In the genomic region with DNA sequence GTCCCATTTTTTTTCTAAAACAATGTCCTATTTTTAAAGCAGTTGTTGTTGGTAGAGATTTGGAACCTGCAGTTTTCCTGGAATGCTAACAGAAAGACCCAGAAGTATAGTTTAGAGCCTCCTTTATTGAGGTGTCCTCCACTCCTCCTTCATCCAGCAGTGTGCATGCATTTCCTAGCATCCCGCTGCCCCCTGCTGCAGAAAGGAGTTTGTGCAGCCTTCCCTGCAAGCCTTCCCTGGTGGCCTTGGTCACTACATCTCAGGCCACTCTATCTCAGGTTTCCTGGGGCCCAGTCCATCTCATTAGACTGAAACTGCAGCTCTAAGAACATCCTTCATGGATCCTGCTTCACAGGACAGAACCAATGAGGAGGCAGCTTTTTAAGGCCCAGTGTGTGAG, we compare ENCODE assay signal across 9 mouse cellular contexts. TPM values are rescaled to one million over a fixed set of nuclear protein-coding genes. Genes with fewer than 3 reads are reported as not detected.
DNase-seq lines count a peak whose midpoint lies in the region; ATAC-seq lines count a peak whose summit lies in the region.
"Had no signal": no experiment of that assay in that cellular context is flagged by ENCODE, and none has a peak within 500 bp of the region (broad histone marks: within the 10 kb centered on the region; RNA-seq: fewer than 3 reads in every experiment).

No protein-coding gene starts in this region.

- H3K27me3 ChIP-seq in hindbrain, embryonic 14.5 days (ENCODE audit: control insufficient read depth, insufficient read depth, low read length): no peaks in the 10 kb centered on the region
- no peaks in the 10 kb centered on the region for H3K27me3 ChIP-seq in hindbrain, embryonic 16.5 days (replicated peaks; ENCODE audit: control insufficient read depth, insufficient read depth, low read length)

- ATAC-seq in hindbrain, embryonic 14.5 days (ENCODE audit: low FRiP score): no peak
- no peak for ATAC-seq in hindbrain, embryonic 16.5 days

- H3K4me3 ChIP-seq in hindbrain, embryonic 14.5 days (replicated peaks; ENCODE audit: low read length): no peak overlapping the region
- H3K4me3 ChIP-seq in hindbrain, embryonic 16.5 days (ENCODE audit: low read length): no peak overlapping the region

- H3K36me3 ChIP-seq in hindbrain, embryonic 14.5 days (replicated peaks; ENCODE audit: control insufficient read depth, insufficient read depth): no peaks in the 10 kb centered on the region
- no peaks in the 10 kb centered on the region for H3K36me3 ChIP-seq in hindbrain, embryonic 16.5 days (ENCODE audit: control insufficient read depth, insufficient read depth, low read length)

- H3K27ac ChIP-seq in hindbrain, embryonic 14.5 days: no peak overlapping the region
- no peak overlapping the region for H3K27ac ChIP-seq in hindbrain, embryonic 16.5 days (ENCODE audit: low read depth, low read length)

- H3K9me3 ChIP-seq in hindbrain, embryonic 14.5 days (ENCODE audit: control insufficient read depth, low read length): no peaks in the 10 kb centered on the region
- no peaks in the 10 kb centered on the region for H3K9me3 ChIP-seq in hindbrain, embryonic 16.5 days (ENCODE audit: control insufficient read depth, low read length)

- no peaks in the 10 kb centered on the region for H3K4me1 ChIP-seq in hindbrain, embryonic 14.5 days (replicated peaks; ENCODE audit: control insufficient read depth, insufficient read depth, low read length)
- no peaks in the 10 kb centered on the region for H3K4me1 ChIP-seq in hindbrain, embryonic 16.5 days (ENCODE audit: control insufficient read depth, insufficient read depth, low read depth, low read length)

- no peak overlapping the region for H3K9ac ChIP-seq in hindbrain, embryonic 14.5 days
- no peak overlapping the region for H3K9ac ChIP-seq in hindbrain, embryonic 16.5 days (ENCODE audit: low read depth, low read length)

- WGBS in hindbrain, embryonic 14.5 days: 23% methylated on average over 1 of the region's 1 CpGs
- WGBS in hindbrain, embryonic 16.5 days: 30% methylated on average over 1 of the region's 1 CpGs

- intact Hi-C loops in gastrocnemius, postnatal 14 days (cut with DNase I; ENCODE audit: low total_unique reads): loop anchor here (5.0 kb wide), 1 partner anchor 704 kb away; no protein-coding TSS in a partner anchor

- DNase-seq in hindbrain, embryonic 14.5 days (ENCODE audit: low spot score): peak; percentile 51
- DNase-seq in 3T3-L1 (ENCODE audit: low read depth, low spot score) (peak; percentile 46), ZHBTc4 (ENCODE audit: low read depth, low spot score) (peak; percentile 7)
- peak; percentile 36 for DNase-seq in gastrocnemius, postnatal 14 days
- DNase-seq in right cerebral cortex, postnatal 4 days: peak; percentile 15
- DNase-seq in heart, adult 11 months: no peak
- no peak for DNase-seq in layer of hippocampus, adult 8-10 months (ENCODE audit: low spot score in 2 of 2)

- H3K4me2 ChIP-seq in hindbrain, embryonic 14.5 days (replicated peaks): no peak overlapping the region
- no peak overlapping the region for H3K4me2 ChIP-seq in hindbrain, embryonic 16.5 days (ENCODE audit: low read length)

RNA-seq across cellular contexts. Expression of a gene that starts 51.0 kb away (rescaled TPM):
- polyA plus RNA-seq in hindbrain, embryonic 14.5 days (2014; fragmentation: Nextera tagmentation; extraction: Ambion mirVana): 0.93 and 1.1 TPM in 2 replicates
- 0.75 and 0.81 TPM in 2 replicates for polyA plus RNA-seq in hindbrain, embryonic 16.5 days (2015; fragmentation: Nextera tagmentation; extraction: Ambion mirVana)
- total RNA-seq in gastrocnemius, postnatal 14 days (2021): not detected
- total RNA-seq in layer of hippocampus, adult 8-10 months (2022): under 1 TPM; 0.37 to 0.78 (median 0.58) TPM
- total RNA-seq: adrenal gland, adult 18-20 months had no signal

Comparison
In these comparisons a context has a peak if more than half of its experiments do, and no peak if none do; other contexts are left out.
1. DNase-seq: peak in hindbrain, embryonic 14.5 days (single experiment), 3T3-L1 (single experiment), ZHBTc4 (single experiment), gastrocnemius, postnatal 14 days (single experiment) and right cerebral cortex, postnatal 4 days (single experiment); none in heart, adult 11 months (single experiment) and layer of hippocampus, adult 8-10 months (0 of 2).